8 mouse cellular contexts compared by ENCODE assay signal in genomic region chr17:63498717-63499635, GRCm38 (mm10). TPM values are rescaled to one million over a fixed set of nuclear protein-coding genes. Genes with fewer than 3 reads are reported as not detected.
DNase-seq lines count a peak whose midpoint lies in the region; ATAC-seq lines count a peak whose summit lies in the region.

No protein-coding gene starts in this region.

- peak overlapping the region; percentile 85 for H3K9ac ChIP-seq in liver, embryonic 16.5 days (ENCODE audit: low read depth, low read length)
- peak overlapping the region; percentile 100 for H3K9ac ChIP-seq in neural tube, embryonic 13.5 days

- peak; percentile 19 to 79 for DNase-seq in left cerebral cortex, postnatal 10 days (ENCODE audit: extremely low spot score in 1 of 2, low spot score in 2 of 2)
- no peak for DNase-seq in left cerebral cortex, adult 9 months (ENCODE audit: low spot score in 2 of 2)
- DNase-seq in heart, adult 11 months: peak; percentile 97
- peak; percentile 55 for DNase-seq in kidney, adult 18-20 months
- DNase-seq in testis, postnatal 14 days (ENCODE audit: low spot score): peak; percentile 51

- peak overlapping the region; percentile 82 for H3K4me3 ChIP-seq in liver, embryonic 16.5 days (ENCODE audit: low read depth, low read length)
- peak overlapping the region; percentile 99 for H3K4me3 ChIP-seq in neural tube, embryonic 13.5 days

- no peaks in the 10 kb centered on the region for H3K27me3 ChIP-seq in liver, embryonic 16.5 days (ENCODE audit: control insufficient read depth, insufficient read depth, low read depth, low read length)
- H3K27me3 ChIP-seq in neural tube, embryonic 13.5 days: no peaks in the 10 kb centered on the region

- H3K4me2 ChIP-seq in liver, embryonic 16.5 days (ENCODE audit: low read depth, low read length): peak overlapping the region; percentile 76
- peak overlapping the region; percentile 69 for H3K4me2 ChIP-seq in neural tube, embryonic 13.5 days

- intact Hi-C loops in left cerebral cortex, postnatal 10 days (cut with DNase I): no loop called here

- peak; percentile 7; the same call in 1 of the 2 replicates for ATAC-seq in common myeloid progenitor, adult 5-6 weeks (replicated peaks; ENCODE audit: low read depth, poor library complexity, severe bottlenecking)
- ATAC-seq in liver, embryonic 16.5 days (ENCODE audit: low read depth): peak; percentile 25
- ATAC-seq in neural tube, embryonic 13.5 days (ENCODE audit: low read depth): peak; percentile 70

- WGBS in liver, embryonic 16.5 days (ENCODE audit: insufficient replicate concordance): under 1% methylated on average over 57 of the region's 90 CpGs
- WGBS in neural tube, embryonic 13.5 days: 1% methylated on average over 62 of the region's 90 CpGs

- no peaks in the 10 kb centered on the region for H3K9me3 ChIP-seq in liver, embryonic 16.5 days (replicated peaks; ENCODE audit: control insufficient read depth, low read length)
- H3K9me3 ChIP-seq in neural tube, embryonic 13.5 days: no peaks in the 10 kb centered on the region

- peaks cover 31% of the 10 kb centered on the region for H3K4me1 ChIP-seq in liver, embryonic 16.5 days (ENCODE audit: control insufficient read depth, low read depth, low read length)
- H3K4me1 ChIP-seq in neural tube, embryonic 13.5 days (replicated peaks): peaks cover 44% of the 10 kb centered on the region

- H3K27ac ChIP-seq in liver, embryonic 16.5 days (ENCODE audit: low read length): peak overlapping the region; percentile 89
- peak overlapping the region; percentile 98 for H3K27ac ChIP-seq in neural tube, embryonic 13.5 days (replicated peaks)

- H3K36me3 ChIP-seq in liver, embryonic 16.5 days (ENCODE audit: control insufficient read depth, insufficient read depth): no peaks in the 10 kb centered on the region
- no peaks in the 10 kb centered on the region for H3K36me3 ChIP-seq in neural tube, embryonic 13.5 days

RNA-seq across cellular contexts. Expression of gene Fbxl17, which starts 0.8 kb away (rescaled TPM):
- total RNA-seq in left cerebral cortex, postnatal 10 days (2021): 10 to 100 TPM; 72.5 to 75.7 TPM
- total RNA-seq in common myeloid progenitor, adult 5-6 weeks (2017): 7.7 and 11.5 TPM in 2 replicates
- polyA plus RNA-seq in liver, embryonic 16.5 days (2015; fragmentation: Nextera tagmentation; extraction: Ambion mirVana): 1.0 and 1.3 TPM in 2 replicates
- 8.4 and 9.2 TPM in 2 replicates for polyA plus RNA-seq in neural tube, embryonic 13.5 days (2015; fragmentation: Nextera tagmentation; extraction: Ambion mirVana)

Comparison
In these comparisons a context has a peak if more than half of its experiments do, and no peak if none do; other contexts are left out.
1. DNase-seq: peak in left cerebral cortex, postnatal 10 days (2 of 2), heart, adult 11 months (single experiment), kidney, adult 18-20 months (single experiment) and testis, postnatal 14 days (single experiment); none in left cerebral cortex, adult 9 months (0 of 2).
2. ATAC-seq: peak in every context shown above with its lines; median percentile 70 in neural tube, embryonic 13.5 days; 25 in liver, embryonic 16.5 days; 7 in common myeloid progenitor, adult 5-6 weeks.